In genomic region chr5:18433287-18433686, GRCm38 (mm10) we compare ENCODE assay signal across 25 mouse cellular contexts.
DNase-seq lines count a peak whose midpoint lies in the region; ATAC-seq and TF ChIP-seq lines count a peak whose summit lies in the region.
"Had no signal": no experiment of that assay in that cellular context is flagged by ENCODE, and none has a peak within 500 bp of the region (broad histone marks: within the 10 kb centered on the region; RNA-seq: fewer than 3 reads in every experiment).

No protein-coding gene starts in this region.

- WGBS in hindbrain, postnatal 0 days = 25% methylated on average over 7 of the region's 7 CpGs
- WGBS in hindbrain, embryonic 10.5 days = 70% methylated on average over 7 of the region's 7 CpGs
- 28% methylated on average over 7 of the region's 7 CpGs for WGBS in midbrain, postnatal 0 days

- ATAC-seq in hindbrain, postnatal 0 days = peak; percentile 38; the same call in 1 of the 2 replicates
- 0 out of 2 replicates have a peak, but pooled peaks have one; percentile 41 for ATAC-seq in midbrain, postnatal 0 days (ENCODE audit: low FRiP score)

- no peaks in the 10 kb centered on the region for H3K36me3 ChIP-seq in hindbrain, postnatal 0 days (ENCODE audit: insufficient read depth, low read length)
- H3K36me3 ChIP-seq in hindbrain, embryonic 10.5 days = no peaks in the 10 kb centered on the region
- no peaks in the 10 kb centered on the region for H3K36me3 ChIP-seq in midbrain, postnatal 0 days (ENCODE audit: insufficient read depth, low read length)
- H3K36me3 ChIP-seq: embryonic facial prominence, embryonic 13.5 days; G1E; heart, embryonic 15.5 days; neural tube, embryonic 13.5 days had no signal

- no peak overlapping the region for H3K27ac ChIP-seq in hindbrain, postnatal 0 days
- no peak overlapping the region for H3K27ac ChIP-seq in hindbrain, embryonic 10.5 days
- no peak overlapping the region for H3K27ac ChIP-seq in midbrain, postnatal 0 days (ENCODE audit: low read depth, low read length)
- H3K27ac ChIP-seq: embryonic facial prominence, embryonic 13.5 days; gastrocnemius, adult 2 months; heart, embryonic 15.5 days; hindbrain, embryonic 14.5 days; neural tube, embryonic 13.5 days had no signal

- no peaks in the 10 kb centered on the region for H3K9me3 ChIP-seq in hindbrain, postnatal 0 days (ENCODE audit: low read length)
- H3K9me3 ChIP-seq in hindbrain, embryonic 10.5 days = no peaks in the 10 kb centered on the region
- no peaks in the 10 kb centered on the region for H3K9me3 ChIP-seq in midbrain, postnatal 0 days (ENCODE audit: low read length)
- H3K9me3 ChIP-seq: embryonic facial prominence, embryonic 13.5 days; G1E; heart, embryonic 15.5 days; neural tube, embryonic 13.5 days had no signal

- no peaks in the 10 kb centered on the region for H3K4me1 ChIP-seq in hindbrain, postnatal 0 days (ENCODE audit: insufficient read depth, low read length)
- no peaks in the 10 kb centered on the region for H3K4me1 ChIP-seq in hindbrain, embryonic 10.5 days (replicated peaks)
- H3K4me1 ChIP-seq in midbrain, postnatal 0 days (ENCODE audit: insufficient read depth, low read length) = no peaks in the 10 kb centered on the region
- H3K4me1 ChIP-seq: embryonic facial prominence, embryonic 13.5 days; neural tube, embryonic 13.5 days had no signal

- H3K9ac ChIP-seq in hindbrain, postnatal 0 days (replicated peaks; ENCODE audit: low read length) = no peak overlapping the region
- no peak overlapping the region for H3K9ac ChIP-seq in midbrain, postnatal 0 days (replicated peaks; ENCODE audit: low read length, poor library complexity, severe bottlenecking)
- H3K9ac ChIP-seq: embryonic facial prominence, embryonic 13.5 days; heart, embryonic 15.5 days; hindbrain, embryonic 14.5 days; neural tube, embryonic 13.5 days had no signal

- no peak overlapping the region for H3K4me3 ChIP-seq in hindbrain, postnatal 0 days (ENCODE audit: low read length)
- no peak overlapping the region for H3K4me3 ChIP-seq in hindbrain, embryonic 10.5 days
- no peak overlapping the region for H3K4me3 ChIP-seq in midbrain, postnatal 0 days (ENCODE audit: low read depth, low read length)
- H3K4me3 ChIP-seq: embryonic facial prominence, embryonic 13.5 days; erythroblast, embryonic 14.5 days; gastrocnemius, adult 2 months; heart, embryonic 15.5 days; neural tube, embryonic 13.5 days had no signal

- DNase-seq in hindbrain, postnatal 0 days (ENCODE audit: low spot score) = peak; percentile 20
- no peak for DNase-seq in hindbrain, embryonic 10.5 days (ENCODE audit: low spot score)
- DNase-seq in layer of hippocampus, adult 18-20 months (ENCODE audit: low spot score in 2 of 2) = peak; percentile 19 to 35
- no peak for DNase-seq in layer of hippocampus, postnatal 10 days (ENCODE audit: low spot score in 2 of 2)
- DNase-seq in right cerebral cortex, adult 2 months (ENCODE audit: low spot score in 2 of 2) = peak; percentile 17 to 31
- DNase-seq in right cerebral cortex, postnatal 4 days = no peak
- DNase-seq in midbrain, postnatal 0 days (ENCODE audit: low spot score) = peak; percentile 5
- DNase-seq: adrenal gland, adult 2 months; B cell, adult 2 months; cerebellum, adult 2 months; cerebellum, postnatal 36 days; embryo, embryonic 11 days; gastrocnemius, adult 2 months; heart, postnatal 36 days; kidney, adult 9 months; lung, postnatal 4 days; retina, postnatal 1 day; spleen, adult 18-20 months had no signal

- H3K27me3 ChIP-seq in hindbrain, postnatal 0 days (ENCODE audit: insufficient read depth, low read length) = no peaks in the 10 kb centered on the region
- H3K27me3 ChIP-seq in hindbrain, embryonic 10.5 days (ENCODE audit: insufficient read depth, poor library complexity, severe bottlenecking) = no peaks in the 10 kb centered on the region
- no peaks in the 10 kb centered on the region for H3K27me3 ChIP-seq in midbrain, postnatal 0 days (ENCODE audit: insufficient read depth, low read length)
- H3K27me3 ChIP-seq: CH12.LX; embryonic facial prominence, embryonic 13.5 days; heart, embryonic 15.5 days; neural tube, embryonic 13.5 days had no signal

- no peak overlapping the region for H3K4me2 ChIP-seq in hindbrain, postnatal 0 days (ENCODE audit: low read depth, low read length)
- H3K4me2 ChIP-seq in midbrain, postnatal 0 days (ENCODE audit: low read depth, low read length, poor library complexity, severe bottlenecking) = no peak overlapping the region
- H3K4me2 ChIP-seq: embryonic facial prominence, embryonic 13.5 days; heart, embryonic 15.5 days; hindbrain, embryonic 14.5 days; neural tube, embryonic 13.5 days had no signal

- no peak for TF ChIP-seq CTCF in hindbrain, postnatal 0 days (IDR thresholded peaks at IDR 0.05; ENCODE audit: low read depth)
- TF ChIP-seq CTCF in midbrain, postnatal 0 days (IDR thresholded peaks at IDR 0.05) = no peak

Comparison
In these comparisons a context has a peak if more than half of its experiments do, and no peak if none do; other contexts are left out.
1. DNase-seq: peak in hindbrain, postnatal 0 days (single experiment), layer of hippocampus, adult 18-20 months (2 of 2), right cerebral cortex, adult 2 months (2 of 2) and midbrain, postnatal 0 days (single experiment); none in hindbrain, embryonic 10.5 days (single experiment), layer of hippocampus, postnatal 10 days (0 of 2) and right cerebral cortex, postnatal 4 days (single experiment).